Mouse (Mus musculus) frontal cortex, postnatal 36 days (tissue): ENCODE measurements around the gene Depp1.
A peak's percentile ranks its signal among the peaks of the same experiment; 100 is the strongest.

Source experiments
- DNase-seq, 2 experiments: peaks; one replicate each; pipeline ENCODE4 v3.0.0; 2022; ENCODE audit warnings: low spot score in 2 of 2

Depp1 gene

GRCm38 (mm10) chr6:116649811-116650210 is 598 bp upstream of the Depp1 start:
- no peak for DNase-seq

- DNase-seq = no peak
These were observed 1.2 kb downstream of the Depp1 start for GRCm38 (mm10) chr6:116651437-116652118.

GRCm38 (mm10) chr6:116653191-116653590 is 2.8 kb downstream of the Depp1 start:
- no peak for DNase-seq

- DNase-seq = peak; percentile 63 to 78
These were observed 3.5 kb downstream of the Depp1 start for GRCm38 (mm10) chr6:116653684-116654454.

- DNase-seq = no peak
These were observed 13.0 kb downstream of the Depp1 start for GRCm38 (mm10) chr6:116663364-116663763.

GRCm38 (mm10) chr6:116664031-116664430 is 13.6 kb downstream of the Depp1 start:
- DNase-seq = no peak

- no peak for DNase-seq
These were observed 14.4 kb downstream of the Depp1 start for GRCm38 (mm10) chr6:116664830-116665229.

- DNase-seq = no peak
These were observed 15.8 kb downstream of the Depp1 start for GRCm38 (mm10) chr6:116666085-116666750.

GRCm38 (mm10) chr6:116666892-116667291 is 16.5 kb downstream of the Depp1 start:
- DNase-seq = no peak

- no peak for DNase-seq
These were observed 17.0 kb downstream of the Depp1 start for GRCm38 (mm10) chr6:116667382-116667781.

GRCm38 (mm10) chr6:116668682-116669470 is 18.5 kb downstream of the Depp1 start:
- no peak for DNase-seq

- DNase-seq = no peak
These were observed 19.7 kb downstream of the Depp1 start for GRCm38 (mm10) chr6:116670144-116670543.

GRCm38 (mm10) chr6:116671031-116671430 is 20.6 kb downstream of the Depp1 start:
- DNase-seq = no peak

- no peak for DNase-seq
These were observed 21.4 kb downstream of the Depp1 start for GRCm38 (mm10) chr6:116671768-116672167.

- DNase-seq = no peak
These were observed 21.9 kb downstream of the Depp1 start for GRCm38 (mm10) chr6:116672349-116672748.

- peak; percentile 56 to 71 for DNase-seq
These were observed 23.3 kb downstream of the Depp1 start, which contains the start of gene Rassf4 for GRCm38 (mm10) chr6:116673471-116674282. Rassf4 (minus strand) TSS chr6:116673952.

GRCm38 (mm10) chr6:116674283-116674886 is 24.0 kb downstream of the Depp1 start:
- no peak for DNase-seq

GRCm38 (mm10) chr6:116676355-116676913 is 26.0 kb downstream of the Depp1 start:
- no peak for DNase-seq

GRCm38 (mm10) chr6:116677321-116677720 is 26.9 kb downstream of the Depp1 start:
- no peak for DNase-seq
